Mouse (Mus musculus): Measurements from ENCODE around the gene Krtap4-7.
"Not testable (repeated sequence)": the region's sequence is repeated elsewhere in the genome, so short reads cannot be mapped to it uniquely, and the experiment has no call there.

Gene Krtap4-7

DNA sequence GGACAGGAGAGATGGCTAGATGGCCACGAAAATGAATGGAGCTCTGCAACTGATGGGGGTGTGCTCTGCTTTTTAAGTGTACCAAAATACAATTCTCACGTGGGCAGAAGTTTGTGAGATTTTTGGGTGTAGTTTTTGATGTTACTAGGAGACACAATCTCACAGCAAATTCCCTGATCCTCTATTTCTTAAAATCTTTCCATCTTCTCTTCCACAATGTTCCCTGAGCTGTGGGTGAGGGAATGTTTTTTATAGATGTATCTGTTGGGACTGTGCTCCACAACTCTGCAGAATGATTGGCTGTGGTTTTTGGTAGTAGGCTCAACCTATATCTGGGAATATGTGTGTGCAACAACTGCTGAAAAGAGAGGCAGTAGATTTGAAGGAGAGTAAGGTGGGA lies 10.6 kb downstream of the Krtap4-7 start:
- DNase-seq (ENCODE audit: low read depth, low spot score): no peak
- H3K27me3 ChIP-seq (ENCODE audit: control insufficient read depth, insufficient read depth, low read length, poor library complexity, severe bottlenecking): no peaks in the 10 kb centered on the region

DNA sequence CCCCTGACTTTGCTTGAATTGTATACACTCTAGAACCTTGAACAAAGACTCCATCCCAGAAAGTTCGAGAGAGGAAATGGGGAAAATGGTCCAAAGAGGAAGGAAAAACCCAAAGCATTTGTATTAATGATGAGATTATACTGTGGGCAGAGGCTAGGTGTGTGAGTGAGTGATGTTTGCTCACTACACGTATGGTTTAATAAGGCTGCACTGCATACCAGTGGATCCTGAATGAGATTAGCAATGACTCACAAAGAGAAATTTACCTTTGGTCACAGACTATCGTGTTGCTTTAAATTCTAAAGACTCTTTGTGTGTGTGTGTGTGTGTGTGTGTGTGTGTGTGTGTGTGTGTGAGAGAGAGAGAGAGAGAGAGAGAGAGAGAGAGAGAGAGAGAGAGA lies 13.0 kb downstream of the Krtap4-7 start:
- no peaks in the 10 kb centered on the region for H3K27me3 ChIP-seq (ENCODE audit: control insufficient read depth, insufficient read depth, low read length, poor library complexity, severe bottlenecking)
- no peak for DNase-seq (ENCODE audit: low read depth, low spot score)
- no peaks in the 10 kb centered on the region for H3K36me3 ChIP-seq (ENCODE audit: control insufficient read depth, insufficient read depth, low read length, poor library complexity, severe bottlenecking)

More for the DNA sequence above, 10.6 kb downstream of the Krtap4-7 start:
- H3K36me3 ChIP-seq (ENCODE audit: control insufficient read depth, insufficient read depth, low read length, poor library complexity, severe bottlenecking): no peaks in the 10 kb centered on the region

DNA sequence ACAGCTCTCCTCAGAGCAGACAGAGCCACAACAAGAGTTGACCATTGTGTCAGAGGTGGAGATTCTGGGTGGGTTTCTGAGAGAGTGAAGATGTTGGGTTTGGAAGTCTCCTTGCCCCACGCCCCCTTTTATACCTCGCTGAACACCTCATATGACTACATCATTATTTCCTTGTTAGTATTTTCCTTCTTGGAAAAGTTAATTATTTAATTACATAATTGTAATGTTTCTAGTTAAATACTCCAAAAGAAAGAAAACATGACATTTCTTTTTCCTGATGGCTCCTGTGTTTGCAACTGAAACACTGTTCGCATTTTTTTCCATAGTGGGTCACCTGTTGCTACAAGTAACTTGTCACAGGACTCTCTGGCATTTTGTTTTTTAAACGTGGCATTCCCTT lies 15.8 kb downstream of the Krtap4-7 start, which contains the start of gene Krtap4-1:
Krtap4-1 (minus strand) TSS at position 101 of the 400 bp plus-strand sequence.
- no peak for DNase-seq (ENCODE audit: low read depth, low spot score)
- no peaks in the 10 kb centered on the region; the same call in 1 of the 2 replicates for H3K27me3 ChIP-seq (ENCODE audit: control insufficient read depth, insufficient read depth, low read length, poor library complexity, severe bottlenecking)
- no peaks in the 10 kb centered on the region for H3K36me3 ChIP-seq (ENCODE audit: control insufficient read depth, insufficient read depth, low read length, poor library complexity, severe bottlenecking)

DNA sequence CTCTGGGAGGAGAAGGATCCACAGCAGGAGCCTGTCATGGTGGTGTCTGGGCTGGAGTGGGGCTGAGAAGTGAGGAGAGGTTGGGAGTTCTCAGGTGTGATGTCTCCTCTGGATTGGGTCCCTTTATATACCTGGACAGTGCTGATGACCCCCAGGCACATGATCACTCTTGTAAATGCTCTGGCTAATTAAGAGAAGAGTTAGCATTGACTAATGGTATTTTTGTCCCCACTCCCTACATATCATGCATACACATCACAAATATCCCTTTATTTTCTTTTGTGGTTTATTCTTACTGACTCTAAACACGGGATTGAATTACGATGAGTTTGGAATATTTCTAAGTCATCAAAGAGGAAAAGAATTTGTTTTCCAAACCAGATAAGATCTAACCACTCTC lies 23.6 kb downstream of the Krtap4-7 start, which contains the start of gene Gm11562:
Gm11562 (minus strand) TSS at position 101 of the 400 bp plus-strand sequence.
- DNase-seq (ENCODE audit: low read depth, low spot score): no peak
- H3K36me3 ChIP-seq (ENCODE audit: control insufficient read depth, insufficient read depth, low read length, poor library complexity, severe bottlenecking): no peaks in the 10 kb centered on the region
- H3K27me3 ChIP-seq (ENCODE audit: control insufficient read depth, insufficient read depth, low read length, poor library complexity, severe bottlenecking): no peaks in the 10 kb centered on the region; the same call in 1 of the 2 replicates

DNA sequence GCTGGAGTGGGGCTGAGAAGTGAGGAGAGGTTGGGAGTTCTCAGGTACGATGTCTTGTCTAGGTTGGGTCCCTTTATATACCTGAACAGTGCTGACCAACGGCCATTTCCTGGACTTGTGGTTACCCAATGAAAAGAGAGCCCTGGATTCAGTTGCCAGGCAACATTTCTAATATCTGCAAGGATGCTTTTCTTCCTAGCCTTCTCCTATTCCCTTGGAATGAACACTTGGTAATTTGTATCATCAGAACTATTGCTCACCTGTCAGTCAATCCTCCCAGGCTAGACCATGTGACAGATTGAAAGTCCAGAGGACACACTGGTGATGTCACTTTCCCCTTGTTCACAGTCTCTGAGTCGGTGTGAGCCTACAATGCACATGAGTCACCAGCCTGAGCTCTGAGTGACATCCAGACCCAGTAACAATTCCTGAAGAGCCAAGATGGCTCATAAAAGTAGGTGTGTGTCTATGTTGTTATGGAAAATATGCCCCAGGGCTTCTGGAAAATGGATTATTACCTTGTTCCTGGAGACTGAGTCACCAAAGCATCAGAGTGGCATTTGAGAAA lies 29.0 kb downstream of the Krtap4-7 start, which contains the start of gene Krtap2-4:
Krtap2-4 (minus strand) TSS at position 51 of the 568 bp plus-strand sequence.
- no peak for DNase-seq (ENCODE audit: low read depth, low spot score)
- H3K36me3 ChIP-seq (ENCODE audit: control insufficient read depth, insufficient read depth, low read length, poor library complexity, severe bottlenecking): no peaks in the 10 kb centered on the region
- H3K27me3 ChIP-seq (ENCODE audit: control insufficient read depth, insufficient read depth, low read length, poor library complexity, severe bottlenecking): no peaks in the 10 kb centered on the region

DNA sequence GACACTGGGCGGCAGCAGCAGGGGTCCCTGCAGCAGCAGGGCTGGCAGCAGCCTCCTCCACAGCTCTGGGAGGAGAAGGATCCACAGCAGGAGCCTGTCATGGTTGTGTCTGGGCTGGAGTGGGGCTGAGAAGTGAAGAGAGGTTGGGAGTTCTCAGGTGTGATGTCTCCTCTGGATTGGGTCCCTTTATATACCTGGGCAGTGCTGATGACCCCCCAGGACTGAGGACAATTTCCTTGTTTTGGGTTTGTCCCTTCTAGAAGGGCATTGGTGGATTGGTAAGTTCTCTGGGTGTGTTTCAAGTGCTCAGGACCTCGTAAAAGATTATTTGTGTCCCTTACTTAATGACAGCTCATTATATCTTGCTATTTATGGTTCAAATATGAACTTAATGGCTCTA lies 33.8 kb downstream of the Krtap4-7 start, which contains the start of gene Gm11937:
Gm11937 (minus strand) TSS at position 101 of the 400 bp plus-strand sequence.
- DNase-seq (ENCODE audit: low read depth, low spot score); H3K36me3 ChIP-seq (ENCODE audit: control insufficient read depth, insufficient read depth, low read length, poor library complexity, severe bottlenecking); H3K27me3 ChIP-seq (ENCODE audit: control insufficient read depth, insufficient read depth, low read length, poor library complexity, severe bottlenecking): not testable (repeated sequence)

DNA sequence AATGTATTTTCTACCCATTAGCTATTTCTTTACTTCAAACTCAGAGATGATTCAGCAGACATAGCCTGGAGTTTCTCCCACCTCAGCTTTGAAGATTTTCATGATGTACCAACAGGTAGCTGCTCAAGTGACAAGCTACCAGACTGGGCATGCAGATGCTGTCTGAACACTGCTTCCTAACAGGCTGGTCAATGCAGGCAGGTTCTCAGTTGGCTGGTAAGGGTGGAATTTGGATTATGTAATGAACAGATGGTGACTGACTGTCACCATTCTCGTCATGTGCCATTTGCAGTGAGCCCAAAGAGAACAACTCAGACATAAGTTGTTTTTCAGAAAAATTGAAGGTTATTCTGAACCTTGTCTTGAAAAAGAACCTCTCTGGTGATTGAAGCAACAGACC lies 34.8 kb downstream of the Krtap4-7 start:
- no peaks in the 10 kb centered on the region for H3K27me3 ChIP-seq (ENCODE audit: control insufficient read depth, insufficient read depth, low read length, poor library complexity, severe bottlenecking)
- no peaks in the 10 kb centered on the region for H3K36me3 ChIP-seq (ENCODE audit: control insufficient read depth, insufficient read depth, low read length, poor library complexity, severe bottlenecking)
- no peak for DNase-seq (ENCODE audit: low read depth, low spot score)

DNA sequence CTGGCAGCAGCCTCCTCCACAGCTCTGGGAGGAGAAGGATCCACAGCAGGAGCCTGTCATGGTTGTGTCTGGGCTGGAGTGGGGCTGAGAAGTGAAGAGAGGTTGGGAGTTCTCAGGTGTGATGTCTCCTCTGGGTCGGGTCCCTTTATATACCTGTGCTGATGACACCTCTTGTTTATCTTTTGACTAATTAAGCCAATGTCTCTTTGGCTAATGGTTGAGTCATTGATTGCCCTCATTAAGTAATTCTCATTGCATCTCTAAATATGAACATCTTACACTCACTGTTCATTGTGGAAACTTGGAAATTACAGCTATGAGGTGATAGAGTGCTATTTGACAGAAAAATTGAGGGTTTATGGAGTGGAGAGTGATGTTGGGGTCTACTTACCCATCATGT lies 40.7 kb downstream of the Krtap4-7 start, which contains the start of gene Gm11938:
Gm11938 (minus strand) TSS at position 101 of the 400 bp plus-strand sequence.
- H3K36me3 ChIP-seq (ENCODE audit: control insufficient read depth, insufficient read depth, low read length, poor library complexity, severe bottlenecking); H3K27me3 ChIP-seq (ENCODE audit: control insufficient read depth, insufficient read depth, low read length, poor library complexity, severe bottlenecking); DNase-seq (ENCODE audit: low read depth, low spot score): not testable (repeated sequence)

DNA sequence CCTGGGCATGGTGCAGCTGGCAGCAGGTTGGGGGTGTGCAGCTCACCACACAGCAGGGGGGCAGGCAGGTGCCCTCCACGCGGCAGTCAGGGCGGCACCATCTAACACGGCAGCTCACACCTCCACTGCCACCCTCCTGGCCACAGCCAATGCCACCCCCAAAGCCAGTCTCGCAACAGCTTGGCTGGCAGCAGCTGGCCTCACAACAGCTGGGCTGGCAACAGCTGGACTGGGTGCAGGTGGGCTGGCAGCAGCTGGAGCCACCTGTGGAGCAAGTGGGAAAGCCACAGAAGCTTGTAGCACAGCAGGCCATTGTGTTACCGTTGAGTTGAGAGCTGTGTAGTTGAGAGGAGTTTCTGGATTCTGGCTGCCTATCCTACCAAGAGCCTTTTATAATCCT lies 46.1 kb downstream of the Krtap4-7 start, which contains the start of gene Krtap9-3:
Krtap9-3 (minus strand) TSS at position 364 of the 400 bp plus-strand sequence.
- not testable (repeated sequence) for H3K27me3 ChIP-seq (ENCODE audit: control insufficient read depth, insufficient read depth, low read length, poor library complexity, severe bottlenecking); DNase-seq (ENCODE audit: low read depth, low spot score); H3K36me3 ChIP-seq (ENCODE audit: control insufficient read depth, insufficient read depth, low read length, poor library complexity, severe bottlenecking)

All from splenic B cell, adult 2 months (primary cell).